Mouse (Mus musculus) frontal cortex, postnatal 36 days (tissue): ENCODE results near the gene Eipr1.

ENCODE experiments used
- DNase-seq, 2 experiments: peaks; one replicate each; pipeline ENCODE4 v3.0.0; 2022; ENCODE audit warnings: low spot score in 2 of 2

The Eipr1 gene

GRCm38 (mm10) chr12:28775120-28775519, 23.5 kb downstream of the Eipr1 start:
- DNase-seq = no peak

- DNase-seq = peak in 1 of 2 experiments; percentile 54
These were observed 24.0 kb downstream of the Eipr1 start for GRCm38 (mm10) chr12:28775627-28776026.

DNA sequence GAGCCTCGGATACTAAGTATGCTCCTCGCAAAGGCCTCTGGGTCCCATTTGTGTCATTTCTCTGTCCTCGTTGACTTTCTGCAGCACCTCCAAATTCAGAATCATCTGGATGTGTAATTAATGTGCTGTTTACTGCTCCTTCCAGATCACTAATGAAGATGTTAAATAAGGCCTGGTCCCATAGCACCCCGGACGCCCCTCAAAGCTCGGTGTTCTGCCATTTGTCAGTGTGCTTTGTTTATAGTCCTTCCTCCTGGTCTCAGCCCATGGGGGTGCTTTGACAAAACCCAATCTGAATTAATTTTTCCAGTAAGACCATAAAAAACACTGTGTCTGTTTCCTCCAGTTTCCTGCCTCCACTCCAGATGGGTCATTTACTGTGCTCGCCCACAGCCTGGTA, 28.6 kb downstream of the Eipr1 start:
- DNase-seq = no peak

DNA sequence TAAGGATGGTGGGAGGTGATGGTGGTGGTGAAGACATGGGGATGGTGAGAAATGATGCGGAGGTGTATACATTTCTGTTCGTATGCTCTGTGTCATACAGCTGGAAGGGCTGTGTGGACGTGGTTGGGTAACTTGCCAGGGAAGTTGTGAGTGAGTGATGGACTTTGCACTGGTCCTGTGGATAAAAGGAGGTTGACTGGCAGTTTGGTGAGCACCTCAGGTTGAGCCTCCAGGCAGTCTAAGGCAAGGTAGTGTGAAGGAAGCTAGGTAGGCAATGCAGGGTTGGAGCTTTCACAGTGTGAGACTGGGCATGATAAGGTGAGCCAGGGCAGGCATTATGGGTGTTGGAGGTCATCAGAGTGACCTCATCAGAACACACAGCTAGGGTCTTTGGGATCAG, 31.0 kb downstream of the Eipr1 start:
- no peak for DNase-seq

DNA sequence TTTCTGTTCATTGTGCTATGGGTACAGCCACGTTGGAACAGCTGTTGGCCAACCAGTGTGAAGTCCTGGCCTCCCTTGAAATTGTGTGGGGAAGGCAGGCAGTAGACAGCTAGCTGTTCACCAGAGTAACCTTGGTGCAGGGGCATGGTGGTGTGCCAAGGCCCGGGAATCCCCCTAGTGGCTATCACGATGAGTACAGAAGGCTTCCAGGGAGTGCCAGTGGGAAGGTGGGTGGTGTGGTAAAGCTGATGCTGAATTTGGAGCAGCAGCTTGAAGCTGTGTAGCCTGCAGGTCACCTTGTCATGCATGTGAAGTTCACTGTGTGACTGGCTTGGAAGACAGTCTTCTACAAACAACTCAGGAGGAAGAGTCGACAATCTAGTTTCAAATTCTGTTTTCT, 32.8 kb downstream of the Eipr1 start:
- DNase-seq = peak; percentile 48 to 64

DNA sequence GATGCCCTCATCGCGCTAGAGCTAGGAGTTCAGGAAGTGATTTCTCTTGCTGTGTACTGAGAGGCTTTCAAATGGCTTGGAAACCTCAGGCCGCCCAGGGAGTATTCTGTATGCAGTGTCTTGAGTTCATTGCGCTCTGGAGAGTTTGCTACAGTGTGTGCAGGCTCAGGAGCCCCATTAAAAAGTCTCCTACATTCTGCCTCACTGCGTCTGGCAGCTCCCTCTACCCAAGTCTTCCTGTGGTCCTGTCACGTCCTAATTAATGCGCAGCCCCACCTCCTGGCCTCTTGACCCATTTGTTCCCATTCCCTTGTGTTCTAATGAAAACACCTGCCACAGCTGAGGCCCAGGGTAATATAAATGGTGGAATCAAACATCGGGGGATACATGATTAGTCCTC, 33.3 kb downstream of the Eipr1 start:
- DNase-seq = no peak

GRCm38 (mm10) chr12:28785299-28785698, 33.7 kb downstream of the Eipr1 start:
- no peak for DNase-seq

DNA sequence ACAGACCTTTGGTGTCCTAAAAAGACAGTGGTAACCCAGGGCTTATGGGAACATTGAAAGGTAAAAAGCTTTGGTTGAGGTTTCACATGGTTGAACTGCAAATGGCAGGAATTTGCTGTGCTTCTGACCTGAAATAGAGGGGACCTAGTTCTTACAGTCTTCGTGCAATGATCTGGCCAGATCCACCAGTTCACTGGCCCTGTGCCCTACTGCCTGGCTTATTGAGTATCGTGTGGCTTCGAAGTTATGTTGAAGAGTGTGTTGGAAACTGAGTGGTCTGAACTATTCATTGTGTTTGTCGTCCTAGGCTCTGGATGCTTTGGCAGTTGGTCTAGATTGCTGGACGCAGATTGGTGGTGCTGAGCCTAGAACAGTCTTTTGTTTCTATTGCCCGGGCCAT, 34.7 kb downstream of the Eipr1 start:
- DNase-seq = no peak

DNA sequence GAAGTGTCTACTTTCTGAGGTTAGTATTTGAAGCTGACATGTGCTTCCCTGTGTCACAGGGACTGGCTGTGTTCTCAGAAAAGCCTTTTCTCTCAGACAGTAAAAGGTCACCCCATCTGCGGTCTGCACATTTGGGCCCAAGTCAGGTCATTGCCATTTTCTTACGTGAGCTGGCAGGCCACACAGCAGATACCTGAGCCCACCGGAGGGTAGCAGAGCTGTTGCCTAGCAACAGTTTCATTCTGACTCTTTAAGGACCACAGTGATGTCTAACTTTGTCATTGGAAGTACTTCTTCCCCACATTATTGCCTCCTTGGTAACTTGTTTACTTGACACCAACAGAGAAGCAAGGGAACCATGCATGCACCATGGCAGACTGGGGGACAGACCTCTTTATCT, 41.0 kb downstream of the Eipr1 start:
- no peak for DNase-seq

DNA sequence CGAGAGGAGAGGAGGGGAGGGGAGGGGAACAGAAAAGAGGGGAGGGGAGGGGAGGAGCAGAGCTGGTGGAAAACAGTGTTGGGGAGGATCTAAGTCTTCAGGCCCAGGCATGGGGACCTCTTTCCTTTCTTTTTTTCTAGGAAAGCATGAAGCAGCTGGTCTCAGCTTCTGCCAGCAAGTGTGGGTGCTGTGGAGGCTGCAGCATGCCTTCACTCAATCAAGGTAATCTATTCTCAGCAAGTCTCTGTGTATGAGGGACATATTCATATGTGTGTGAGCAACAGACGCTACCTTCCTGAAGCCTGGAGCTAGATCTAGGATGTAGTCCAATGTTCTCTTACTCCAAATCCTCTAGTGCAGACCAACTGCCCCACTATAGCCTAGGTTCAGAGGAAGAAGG, 42.1 kb downstream of the Eipr1 start:
- DNase-seq = peak; percentile 63 to 78

DNA sequence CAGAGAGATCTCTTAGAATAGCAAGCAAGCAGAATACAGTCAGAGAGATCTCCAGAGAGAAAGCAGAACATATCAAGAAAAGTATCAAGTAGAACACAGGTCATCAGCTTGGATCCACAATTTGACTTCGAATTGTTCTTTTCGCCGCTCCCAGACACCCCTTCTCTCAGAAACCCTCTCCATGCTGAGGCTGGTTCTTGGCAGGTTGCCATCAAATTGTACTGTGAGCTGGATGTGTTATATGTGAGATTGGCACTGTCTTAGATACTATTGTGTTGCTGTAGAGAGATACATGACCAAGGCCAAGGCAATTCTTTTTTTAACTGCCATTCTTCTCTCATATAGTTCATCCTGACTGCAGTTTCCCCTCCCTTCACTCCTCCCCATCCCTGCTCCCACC, 43.4 kb downstream of the Eipr1 start:
- DNase-seq = no peak

DNA sequence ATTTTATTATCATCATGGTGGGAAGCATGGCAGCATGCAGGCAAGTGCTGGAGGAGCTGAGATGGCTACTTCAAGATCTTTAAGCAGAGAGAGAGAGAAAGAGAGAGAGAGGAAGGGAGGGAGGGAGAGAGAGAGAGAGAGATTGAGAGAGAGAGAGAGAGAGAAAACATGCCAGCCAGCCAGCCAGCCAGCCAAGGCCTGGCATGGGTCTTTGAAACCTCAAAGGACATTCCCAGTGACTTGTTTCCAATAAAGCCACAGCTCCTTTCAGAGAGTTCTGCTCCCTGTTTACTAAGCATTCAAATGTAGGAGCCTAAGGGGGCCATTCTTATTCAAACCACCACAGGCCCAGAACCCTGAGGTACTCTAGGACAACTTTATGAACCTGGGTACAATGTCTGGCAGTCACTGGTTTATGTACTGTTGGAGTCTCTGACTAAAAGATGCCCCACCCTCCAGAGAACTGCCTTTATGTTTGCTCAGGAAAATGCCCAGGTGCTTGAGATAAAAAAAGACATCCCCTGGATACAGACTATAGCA, 45.3 kb downstream of the Eipr1 start:
- no peak for DNase-seq

- no peak for DNase-seq
These were observed 48.3 kb downstream of the Eipr1 start for GRCm38 (mm10) chr12:28799798-28800411.

DNA sequence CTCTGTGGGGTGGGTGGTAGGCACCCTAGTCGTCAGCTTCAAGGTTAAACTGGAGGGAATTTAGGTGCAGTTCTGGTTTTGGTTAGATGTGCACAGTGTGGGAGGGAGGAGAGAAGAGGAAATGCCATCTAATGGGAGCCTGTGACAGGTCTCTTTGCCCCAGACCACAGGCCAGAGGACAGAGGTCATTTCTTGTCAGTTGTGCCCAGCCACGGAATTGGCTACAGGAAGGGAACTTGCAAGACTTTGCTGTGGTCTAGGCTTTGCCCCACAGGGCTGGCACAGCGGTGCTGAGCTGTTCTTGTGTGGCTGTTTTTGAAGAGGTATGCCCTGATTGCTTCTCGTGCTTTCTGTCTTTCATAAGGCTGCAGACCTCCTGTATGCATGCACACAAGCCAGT, 48.8 kb downstream of the Eipr1 start:
- DNase-seq = no peak

DNA sequence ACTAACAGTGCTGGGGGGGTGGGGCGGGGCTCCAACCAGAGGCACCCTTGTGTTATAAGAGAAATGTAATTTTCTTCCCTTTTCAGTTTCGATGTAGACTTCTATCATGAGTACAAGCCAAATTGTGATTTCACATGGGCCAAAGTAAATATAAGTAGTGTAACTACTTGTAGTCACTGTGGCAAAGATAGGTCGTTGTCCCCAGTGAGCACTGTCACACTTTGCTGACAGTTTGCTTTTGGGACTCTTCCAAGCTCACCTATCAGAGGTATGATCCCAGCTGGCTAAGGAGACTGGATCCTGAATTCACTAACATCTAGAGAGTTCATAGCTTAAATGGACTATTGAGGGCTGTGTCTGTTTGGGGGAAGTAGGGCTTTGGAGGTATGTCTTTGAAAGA, 49.3 kb downstream of the Eipr1 start:
- no peak for DNase-seq

- no peak for DNase-seq
These were observed 50.1 kb downstream of the Eipr1 start for GRCm38 (mm10) chr12:28801731-28802130.

- no peak for DNase-seq
These were observed 51.4 kb downstream of the Eipr1 start for GRCm38 (mm10) chr12:28803043-28803442.

GRCm38 (mm10) chr12:28804558-28805481, 53.2 kb downstream of the Eipr1 start:
- no peak for DNase-seq

DNA sequence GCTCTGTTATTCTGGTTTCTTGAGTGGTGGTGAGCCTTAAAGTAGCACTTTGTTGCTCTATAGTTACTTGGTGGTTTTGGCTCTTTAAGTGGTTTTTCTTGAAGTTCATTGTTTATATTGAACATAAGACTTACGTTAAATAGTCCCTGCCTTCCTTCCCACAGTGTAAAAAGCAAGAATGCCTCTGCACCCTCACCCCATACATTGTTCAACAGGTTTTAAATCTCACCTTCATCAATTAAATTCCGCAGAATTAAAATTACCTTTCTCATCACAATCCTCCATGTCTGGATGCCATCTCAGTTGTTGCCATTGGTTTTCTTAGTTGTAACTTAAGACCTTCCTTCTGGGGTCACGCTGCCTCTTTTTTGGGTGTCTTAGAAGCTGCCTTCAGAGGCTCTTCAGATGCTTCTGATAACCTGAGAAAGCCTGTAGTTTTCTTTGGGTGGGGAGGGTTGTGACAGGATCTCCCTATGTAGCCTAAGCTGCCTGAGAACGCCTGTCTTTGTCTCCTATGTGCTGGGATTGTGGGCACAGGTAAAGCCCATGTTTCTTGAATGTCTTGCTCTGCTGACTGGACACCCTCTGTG, 57.3 kb downstream of the Eipr1 start:
- DNase-seq = no peak

DNA sequence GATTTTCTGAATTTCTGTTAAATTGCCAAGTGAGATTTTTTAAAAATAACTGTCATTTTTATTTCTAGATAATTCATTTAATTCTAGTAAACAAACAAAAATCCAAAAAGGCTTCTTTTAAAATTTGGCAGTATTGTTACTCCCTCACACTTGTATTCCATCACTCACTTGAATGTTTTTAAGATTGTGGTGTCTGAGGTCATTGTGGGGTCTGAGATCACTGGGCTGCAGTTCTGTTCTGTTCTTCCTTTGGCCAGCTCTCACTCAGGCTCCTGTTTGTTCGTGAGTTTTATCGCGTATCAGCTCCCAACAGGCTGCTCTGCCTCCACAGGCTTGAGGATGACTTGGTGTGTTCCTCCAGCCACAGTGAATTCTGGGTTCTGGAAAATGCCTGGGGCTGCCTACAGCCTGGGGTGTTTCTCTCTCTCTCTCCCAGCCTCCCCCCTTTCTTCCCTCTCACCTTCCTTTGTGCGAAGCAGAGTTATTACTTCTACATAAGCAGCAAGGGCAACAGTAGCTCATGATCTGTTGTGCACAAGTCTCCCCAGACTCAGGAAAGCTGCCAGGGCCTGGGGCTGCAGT, 58.2 kb downstream of the Eipr1 start:
- no peak for DNase-seq

DNA sequence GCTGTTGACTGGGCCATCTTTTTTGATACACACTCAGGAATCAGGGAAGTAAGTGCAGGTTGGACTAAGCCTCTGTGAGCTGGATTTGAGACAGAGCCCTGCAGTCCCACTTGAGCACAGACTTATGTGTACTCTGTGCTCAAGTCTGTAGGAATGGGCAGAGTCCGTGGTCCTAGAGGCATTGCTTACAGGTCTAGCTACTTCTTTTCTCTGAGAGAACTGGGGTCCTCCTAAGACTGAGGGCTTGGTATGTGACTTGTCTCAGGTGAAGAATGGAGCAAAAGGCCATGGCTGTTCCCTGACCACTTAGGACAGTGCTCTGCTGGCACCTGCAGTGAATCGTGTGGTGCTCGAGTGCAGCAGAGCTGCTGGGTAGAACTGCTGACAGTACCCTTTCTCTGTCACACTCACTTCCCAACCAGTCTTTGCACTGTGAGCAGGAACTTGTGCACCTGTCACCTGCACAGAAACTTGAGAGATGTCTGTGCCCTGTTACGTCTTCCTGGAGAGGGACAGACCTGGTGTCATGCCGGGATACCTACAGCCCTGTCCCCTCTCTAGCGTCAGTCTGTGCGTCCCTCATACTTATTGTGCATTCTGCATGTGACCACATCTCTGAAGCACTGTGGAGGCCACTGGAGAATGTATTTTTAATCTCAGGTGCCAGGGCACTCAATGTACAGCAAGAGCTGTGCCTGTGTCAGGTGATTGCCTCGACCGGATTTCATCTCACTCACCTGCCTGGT, 65.3 kb downstream of the Eipr1 start:
- DNase-seq = no peak

DNA sequence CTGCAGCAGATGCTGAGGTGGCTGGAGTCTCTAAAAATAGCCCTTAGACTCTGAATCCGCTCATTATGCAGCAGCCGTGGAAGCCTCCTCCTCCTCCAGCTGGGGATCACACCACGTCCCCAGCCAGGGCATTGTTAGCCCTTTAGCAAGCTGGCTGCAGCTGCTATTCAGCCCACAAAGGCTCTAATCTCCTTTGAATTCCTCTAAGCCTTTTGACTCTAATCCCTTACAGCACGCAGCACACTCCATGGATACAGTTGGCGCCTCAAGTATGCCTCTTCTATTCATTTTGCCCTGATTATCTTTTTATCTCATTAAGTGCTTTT, 65.8 kb downstream of the Eipr1 start:
- DNase-seq = peak; percentile 38 to 50
